Mouse (Mus musculus) megakaryocyte, embryonic 14.5 days (primary cell): ENCODE results near the gene Ptov1. TPM values are rescaled to one million over a fixed set of nuclear protein-coding genes. Genes with fewer than 3 reads are reported as not detected.

ENCODE experiments used
- H3K27me3 ChIP-seq: replicated peaks from 2 replicates; pipeline ENCODE3; 2012; ENCODE audit warnings: inconsistent platforms
- H3K36me3 ChIP-seq: replicated peaks from 2 replicates; pipeline ENCODE3; 2012; ENCODE audit warnings: low read length, inconsistent platforms, mixed read lengths
- H3K4me1 ChIP-seq: 2 replicates; pipeline ENCODE4 v1.6.1; 2012; ENCODE audit warnings: inconsistent platforms
- H3K4me3 ChIP-seq: replicated peaks from 2 replicates; pipeline ENCODE3; 2012; ENCODE audit warnings: moderate library complexity, mild to moderate bottlenecking, inconsistent platforms
- H3K9me3 ChIP-seq: 2 replicates; pipeline ENCODE4 v1.6.1; 2012; ENCODE audit warnings: inconsistent platforms
- FLI1 ChIP-seq: IDR thresholded peaks from 2 replicates; pipeline ENCODE4 v1.6.1; 2012; ENCODE audit warnings: low read length, inconsistent platforms, mixed read lengths
- GATA1 ChIP-seq: IDR thresholded peaks from 3 replicates; pipeline ENCODE4 v1.6.1; 2012; ENCODE audit warnings: mixed read lengths, low read length, inconsistent platforms, borderline replicate concordance
- polyA plus RNA-seq: library from polyadenylated mRNA; stranded (reverse); fragments of >175 nt; gene quantifications from 2 replicates; pipeline ENCODE4 v1.2.3, GENCODE M21; 2012; ENCODE audit warnings: low replicate concordance; ENCODE audit not compliant: insufficient read depth

Gene Ptov1
- polyA plus RNA-seq, 1 experiment = 191 TPM

GRCm38 (mm10) chr7:44860576-44861428, 8.8 kb downstream of the Ptov1 start:
- Histone ChIP-seq H3K27me3 (no peaks in the 10 kb centered on the region), H3K9me3 (no peaks in the 10 kb centered on the region), H3K4me1 (peaks cover 89% of the 10 kb centered on the region), H3K36me3 (peaks cover 69% of the 10 kb centered on the region), H3K4me3 (peak overlapping the region; percentile 55)
- TF ChIP-seq FLI1 (no peak), GATA1 (no peak)

- H3K9me3 ChIP-seq = no peaks in the 10 kb centered on the region
- H3K4me3 ChIP-seq = no peak overlapping the region
- peaks cover 89% of the 10 kb centered on the region for H3K4me1 ChIP-seq
- TF ChIP-seq GATA1 = no peak
- TF ChIP-seq FLI1 = no peak
- H3K27me3 ChIP-seq = no peaks in the 10 kb centered on the region
- H3K36me3 ChIP-seq = peaks cover 60% of the 10 kb centered on the region
Measured at GRCm38 (mm10) chr7:44859896-44860295, 9.7 kb downstream of the Ptov1 start.

DNA sequence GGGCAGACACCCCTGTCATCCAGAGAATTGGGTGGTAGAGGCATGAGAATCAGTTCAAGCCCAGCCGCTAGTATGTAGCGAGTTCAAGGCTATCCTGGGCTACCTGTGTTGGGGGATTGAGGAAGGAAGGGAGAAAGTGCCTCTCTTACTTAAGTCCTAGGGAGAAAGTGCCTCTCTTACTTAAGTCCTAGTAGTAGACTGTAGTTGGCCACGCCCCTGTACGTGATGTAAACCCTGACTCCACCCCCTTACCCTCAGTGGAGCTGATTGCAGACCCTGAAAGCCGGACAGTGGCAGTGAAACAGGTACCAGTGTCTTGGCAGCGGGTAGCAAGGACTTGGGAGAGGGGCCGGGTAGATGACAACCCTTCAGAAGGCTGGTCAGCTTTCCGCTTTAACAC, 11.7 kb downstream of the Ptov1 start:
- H3K27me3 ChIP-seq = no peaks in the 10 kb centered on the region
- peaks cover 83% of the 10 kb centered on the region for H3K4me1 ChIP-seq
- H3K4me3 ChIP-seq = peak overlapping the region; percentile 97
- no peaks in the 10 kb centered on the region for H3K9me3 ChIP-seq
- H3K36me3 ChIP-seq = peaks cover 51% of the 10 kb centered on the region
- no peak for TF ChIP-seq FLI1
- TF ChIP-seq GATA1 = no peak

- peaks cover 89% of the 10 kb centered on the region for H3K4me1 ChIP-seq
- no peaks in the 10 kb centered on the region for H3K27me3 ChIP-seq
- TF ChIP-seq FLI1 = peak; percentile 82
- TF ChIP-seq GATA1 = no peak
- H3K36me3 ChIP-seq = peaks cover 51% of the 10 kb centered on the region
- no peaks in the 10 kb centered on the region for H3K9me3 ChIP-seq
- H3K4me3 ChIP-seq = peak within 1 kb of the TSS; percentile 97
Measured at GRCm38 (mm10) chr7:44857042-44857552, 12.5 kb downstream of the Ptov1 start, which contains the start of gene Pnkp. Pnkp (plus strand) TSS chr7:44857139.

GRCm38 (mm10) chr7:44856265-44856916, 13.2 kb downstream of the Ptov1 start:
- TF ChIP-seq GATA1 = no peak
- no peak for TF ChIP-seq FLI1
- no peaks in the 10 kb centered on the region for H3K27me3 ChIP-seq
- H3K36me3 ChIP-seq = peaks cover 51% of the 10 kb centered on the region
- peak overlapping the region; percentile 97 for H3K4me3 ChIP-seq
- H3K9me3 ChIP-seq = no peaks in the 10 kb centered on the region
- peaks cover 89% of the 10 kb centered on the region for H3K4me1 ChIP-seq

GRCm38 (mm10) chr7:44855036-44855435, 14.6 kb downstream of the Ptov1 start:
- H3K27me3 ChIP-seq = no peaks in the 10 kb centered on the region
- no peaks in the 10 kb centered on the region for H3K9me3 ChIP-seq
- H3K4me1 ChIP-seq = peaks cover 86% of the 10 kb centered on the region
- H3K36me3 ChIP-seq = peaks cover 41% of the 10 kb centered on the region
- peak overlapping the region; percentile 98 for H3K4me3 ChIP-seq
- TF ChIP-seq GATA1 (no peak), FLI1 (no peak)

GRCm38 (mm10) chr7:44854356-44855031, 15.1 kb downstream of the Ptov1 start:
- Histone ChIP-seq H3K4me1 (peaks cover 80% of the 10 kb centered on the region), H3K4me3 (peak overlapping the region; percentile 98), H3K9me3 (no peaks in the 10 kb centered on the region), H3K27me3 (no peaks in the 10 kb centered on the region), H3K36me3 (peaks cover 35% of the 10 kb centered on the region)
- no peak for TF ChIP-seq FLI1
- TF ChIP-seq GATA1 = no peak

DNA sequence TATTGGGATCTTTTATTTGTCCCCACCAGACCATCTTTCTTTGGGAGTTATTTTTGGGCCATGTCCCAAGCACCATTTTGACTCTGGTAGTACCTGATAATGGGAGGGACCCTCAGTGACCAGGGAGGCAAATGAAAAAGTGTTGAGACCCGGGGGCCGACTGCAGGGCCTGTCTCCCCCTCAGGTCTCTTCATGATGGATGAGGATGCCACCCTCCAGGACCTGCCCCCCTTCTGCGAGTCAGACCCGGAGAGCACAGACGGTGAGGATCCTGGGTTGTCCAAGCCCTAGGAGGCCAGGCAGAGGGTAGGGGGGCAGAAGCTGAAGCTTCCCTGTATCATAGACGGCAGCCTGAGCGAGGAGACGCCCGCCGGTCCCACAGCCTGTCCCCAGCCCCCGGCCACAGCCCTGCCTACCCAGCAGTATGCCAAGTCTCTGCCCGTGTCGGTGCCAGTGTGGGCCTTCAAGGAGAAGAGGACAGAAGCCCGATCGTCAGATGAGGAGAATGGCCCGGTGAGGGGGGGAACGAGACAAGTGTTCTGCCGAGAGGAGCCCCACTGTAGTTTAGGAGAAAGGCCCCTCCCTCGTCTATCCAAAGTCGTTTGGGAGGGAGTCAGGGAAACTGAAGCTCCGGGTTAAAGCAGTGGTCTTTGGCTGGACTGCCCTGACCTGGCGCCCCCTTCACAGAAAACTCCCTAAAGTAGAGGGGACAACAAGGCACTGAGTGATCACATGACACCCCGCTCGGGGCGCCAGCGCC, 15.8 kb downstream of the Ptov1 start:
- Histone ChIP-seq H3K9me3 (no peaks in the 10 kb centered on the region), H3K4me1 (peaks cover 74% of the 10 kb centered on the region), H3K4me3 (peak overlapping the region; percentile 98), H3K27me3 (no peaks in the 10 kb centered on the region), H3K36me3 (peaks cover 33% of the 10 kb centered on the region)
- TF ChIP-seq GATA1 (no peak), FLI1 (no peak)

DNA sequence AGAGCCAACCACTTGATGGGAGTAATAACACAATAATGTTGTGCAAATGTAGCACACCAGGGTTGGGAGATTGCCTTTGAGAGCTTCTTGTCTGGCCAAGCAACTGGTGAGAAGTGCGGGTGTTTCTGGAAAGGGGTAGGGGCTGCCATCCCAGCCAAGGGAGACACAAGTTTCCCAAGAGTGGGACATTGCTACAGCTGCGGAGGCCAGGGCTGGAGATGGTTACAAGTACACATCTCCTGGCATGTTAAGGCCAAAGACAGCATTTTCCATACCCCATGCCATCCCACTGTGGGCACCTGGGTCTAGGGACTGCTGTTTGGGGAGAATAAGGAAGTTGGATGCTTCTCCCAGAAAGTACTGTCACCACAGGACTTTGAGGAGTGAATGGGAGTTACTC, 16.5 kb downstream of the Ptov1 start:
- no peaks in the 10 kb centered on the region for H3K9me3 ChIP-seq
- peaks cover 69% of the 10 kb centered on the region for H3K4me1 ChIP-seq
- TF ChIP-seq GATA1 = no peak
- no peak for TF ChIP-seq FLI1
- no peaks in the 10 kb centered on the region for H3K27me3 ChIP-seq
- H3K4me3 ChIP-seq = peak overlapping the region; percentile 98
- H3K36me3 ChIP-seq = peaks cover 29% of the 10 kb centered on the region
